Mouse (Mus musculus) urinary bladder, adult 18-20 months (tissue): ENCODE measurements around the gene Sap30.

ENCODE experiments used
- DNase-seq, 2 experiments: peaks; one replicate each; pipeline ENCODE4 v3.0.0; 2022; ENCODE audit warnings: low spot score in 2 of 2, mixed read lengths in 2 of 2

Gene Sap30

DNA sequence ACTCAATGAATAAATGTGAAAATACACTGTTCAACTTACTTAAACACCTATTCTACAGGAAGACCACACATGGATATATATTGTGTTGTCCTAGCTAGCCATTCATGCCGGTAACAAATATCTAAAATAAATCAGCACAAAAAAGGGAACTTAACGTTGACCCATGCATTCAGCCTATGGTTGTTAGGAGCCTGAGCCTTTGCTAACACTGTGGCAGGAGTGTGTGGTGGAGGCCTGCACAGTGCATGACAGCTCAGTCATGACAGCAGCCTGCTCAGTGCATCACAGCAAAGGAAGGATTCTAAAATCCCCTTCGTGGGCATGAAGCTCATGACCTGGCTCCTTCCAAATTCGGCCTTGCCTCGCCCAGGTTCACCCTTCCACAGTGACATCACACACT, 46.1 kb downstream of the Sap30 start:
- no peak for DNase-seq

DNA sequence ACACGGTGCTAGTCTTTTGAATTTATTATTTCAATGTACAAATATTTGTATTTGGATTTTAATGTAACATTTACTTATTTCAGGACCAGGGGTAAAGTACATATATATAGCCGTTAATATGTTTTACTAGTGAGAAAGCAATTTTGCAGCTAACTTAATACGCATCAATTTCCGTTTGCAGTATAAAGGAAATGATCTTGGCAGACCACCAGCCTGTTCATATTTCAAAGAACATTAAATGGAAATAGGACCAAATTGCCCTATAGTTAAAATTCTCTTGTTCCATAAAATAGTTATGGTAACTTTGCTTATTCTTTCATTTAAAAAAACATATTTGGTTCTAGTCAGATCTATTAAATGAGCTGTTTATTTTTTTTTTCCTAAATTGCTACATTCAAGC, 46.5 kb downstream of the Sap30 start:
- no peak for DNase-seq

DNA sequence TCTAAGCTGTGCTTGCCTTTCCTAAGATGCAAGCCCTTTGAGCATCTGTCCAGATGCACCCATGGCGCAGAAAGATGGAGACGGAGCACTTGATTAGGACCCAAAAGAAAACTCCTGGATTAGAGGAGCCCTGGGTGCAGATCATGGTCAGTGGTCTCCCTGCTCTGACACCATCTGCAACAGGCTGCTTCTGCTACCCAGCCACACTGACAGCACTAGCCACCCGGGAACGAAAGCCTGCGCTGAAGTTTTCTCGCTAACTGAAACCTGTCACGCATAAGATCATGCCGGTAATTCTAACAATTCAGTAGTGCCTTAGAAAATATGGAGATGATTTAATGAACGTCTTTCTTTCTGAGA, 51.2 kb downstream of the Sap30 start:
- DNase-seq: no peak

DNA sequence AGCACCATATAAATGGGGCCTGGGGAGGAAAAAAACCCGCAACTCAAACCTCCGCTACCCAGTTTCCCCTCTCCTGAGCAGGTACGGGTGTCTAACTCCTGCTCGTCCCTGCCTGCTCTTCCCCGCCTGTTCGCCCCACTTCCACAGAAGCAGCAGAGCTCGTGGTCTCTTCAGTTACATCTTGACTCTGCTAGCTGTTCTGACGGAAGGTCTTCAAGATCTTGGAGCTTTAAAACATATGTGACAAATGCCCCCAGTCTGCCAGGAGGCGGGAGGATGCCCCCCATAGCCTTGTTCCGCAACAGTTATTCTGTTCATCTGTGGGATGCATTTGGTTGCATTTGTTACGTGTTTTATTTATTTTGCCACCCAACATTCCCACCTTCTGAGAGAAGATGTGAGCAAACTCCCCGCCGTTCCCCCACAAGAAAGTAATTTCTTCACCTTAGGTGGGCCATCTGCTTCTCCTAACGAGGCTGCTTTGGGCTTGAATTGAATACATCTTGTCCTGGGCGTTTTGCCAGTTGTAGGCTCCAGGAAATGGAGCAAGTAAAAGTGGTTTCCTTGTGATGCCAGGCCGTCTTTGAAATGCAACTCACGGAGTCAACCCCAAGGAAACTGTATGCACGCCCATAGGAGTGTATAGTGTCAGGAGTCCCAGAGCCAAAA, 51.8 kb downstream of the Sap30 start:
- no peak for DNase-seq

DNA sequence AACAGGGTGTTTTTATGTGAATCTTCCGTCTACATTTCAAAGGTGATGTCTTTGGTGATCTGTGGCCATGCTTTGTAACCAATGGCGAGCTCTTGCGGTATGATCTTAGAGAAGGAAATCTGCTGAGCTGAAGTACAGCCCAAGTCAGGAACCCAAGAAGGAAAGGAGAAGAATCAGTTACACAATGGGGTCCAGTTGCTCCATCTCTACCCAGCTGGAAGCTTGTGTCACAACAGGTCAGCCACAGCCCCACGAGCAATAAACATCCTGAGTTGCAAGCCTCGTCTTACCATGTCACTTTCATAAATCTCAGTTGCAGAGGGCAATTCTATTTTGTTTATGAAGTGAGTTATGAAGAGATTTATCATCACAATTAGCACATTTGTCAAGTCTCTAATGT, 54.9 kb downstream of the Sap30 start:
- DNase-seq: no peak
